Mouse (Mus musculus): Measurements from ENCODE around the gene Klrg1. TPM values are rescaled to one million over a fixed set of nuclear protein-coding genes. Genes with fewer than 3 reads are reported as not detected.

Gene Klrg1
- polyA plus RNA-seq (2017; shearing (Covaris generic)), result 100 to 1,000 TPM in 1 of 2 experiments, 10 to 100 TPM in 1; 17.3 to 308 TPM

DNA sequence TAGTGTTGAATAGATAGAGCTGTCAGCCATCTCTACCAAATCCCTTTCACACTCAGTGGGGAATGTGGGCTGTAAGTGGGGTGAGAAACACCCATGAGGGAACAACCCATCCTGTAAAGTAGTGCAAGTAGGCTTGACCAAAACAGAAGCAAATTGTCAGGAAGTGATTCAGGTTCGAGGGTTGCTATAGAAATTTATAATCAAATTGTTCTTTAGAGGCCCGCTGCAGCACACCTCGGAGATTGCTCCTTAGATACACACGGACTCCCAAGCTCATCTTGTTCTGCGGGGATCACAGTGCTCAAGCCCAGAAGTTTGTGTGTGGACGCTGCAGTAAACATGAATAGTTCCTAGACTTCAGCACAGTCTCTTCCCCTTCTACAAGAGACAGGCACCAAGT lies at the start of gene Klrg1:
Gene Klrg1, minus strand, starts transcription at position 101 of the 400 bp plus-strand sequence.

DNA sequence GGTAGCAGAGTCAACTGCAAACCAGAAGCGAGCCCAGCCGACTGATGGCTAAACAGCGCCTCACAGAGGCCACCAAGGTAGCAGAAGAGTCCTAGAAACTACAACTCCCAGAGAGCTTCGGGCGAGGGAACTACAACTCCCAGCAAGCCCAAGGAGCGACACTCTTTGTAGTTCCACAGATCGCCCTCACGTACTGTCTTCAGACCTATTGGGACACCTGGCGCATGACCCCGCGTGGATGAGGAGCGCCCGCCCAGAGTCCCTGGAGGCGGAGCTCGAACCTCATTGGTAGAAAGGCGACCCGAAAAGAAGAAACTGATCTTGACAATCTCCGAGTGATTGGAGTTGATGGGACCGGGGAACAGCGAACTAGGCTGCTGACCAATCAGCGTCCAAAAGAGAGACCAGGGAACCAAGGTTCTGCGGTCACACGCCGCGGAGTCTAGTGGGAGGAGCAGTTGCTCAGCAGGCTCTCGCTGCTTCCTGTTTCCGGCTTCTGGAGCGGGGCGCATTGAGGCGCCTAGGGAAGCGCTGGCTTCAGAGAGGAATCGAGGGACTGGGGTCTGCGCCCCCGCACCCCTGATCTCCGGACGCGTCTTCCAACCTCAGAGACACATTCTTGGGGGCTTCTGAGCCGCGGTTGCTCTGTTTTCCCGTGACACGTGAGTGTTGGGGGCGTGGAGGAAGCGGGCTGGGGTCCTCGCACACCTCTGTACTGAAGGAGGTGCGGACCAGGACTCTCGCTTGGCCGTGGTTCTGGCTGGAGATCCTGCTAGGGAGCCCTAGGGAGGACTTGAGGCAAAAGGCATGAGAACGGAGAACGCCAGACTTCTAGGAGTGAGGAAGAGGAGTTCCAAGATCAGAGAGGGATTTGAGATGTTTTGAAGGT lies 26.1 kb upstream of the Klrg1 start, which contains the start of gene M6pr:
Gene M6pr, plus strand, starts transcription at position 216 of the 889 bp plus-strand sequence.

Other genes with a start within 250 kb of the Klrg1 start
- 100 to 1,000 TPM; 163 to 309 TPM for gene M6pr, start 25.8 kb upstream of the Klrg1 start, polyA plus RNA-seq (2017; shearing (Covaris generic))
- gene Phc1, start 57.7 kb upstream of the Klrg1 start, polyA plus RNA-seq (2017; shearing (Covaris generic)), result 10 to 100 TPM; 12.2 to 12.8 TPM
- gene Rimklb, start 215.9 kb upstream of the Klrg1 start, polyA plus RNA-seq (2017; shearing (Covaris generic)), result not detected
- gene Mfap5, start 223.0 kb upstream of the Klrg1 start, polyA plus RNA-seq (2017; shearing (Covaris generic)), result under 1 TPM in 1 of 2 experiments, not detected in 1; 0.48 TPM